Mouse (Mus musculus) midbrain, postnatal 0 days (tissue): ENCODE results near the gene Olfr99. TPM values are rescaled to one million over a fixed set of nuclear protein-coding genes. Genes with fewer than 3 reads are reported as not detected.

ENCODE experiments used
- ATAC-seq: fragments of 200-750 bp; cut with Nextera tagmentation; 2 replicates; pipeline ENCODE4 v1.8.0; 2017; ENCODE audit warnings: moderate number of reproducible peaks, mild to moderate bottlenecking, moderate TSS enrichment, moderate library complexity; ENCODE audit not compliant: low FRiP score
- DNase-seq: peaks from one replicate; pipeline ENCODE4 v3.0.0-alpha.2; 2015; ENCODE audit warnings: low spot score
- H3K27ac ChIP-seq: fragments of 300-500 bp; sonication (generic); 2 replicates; pipeline ENCODE4 v1.5.1; 2014; ENCODE audit warnings: low read depth, mild to moderate bottlenecking, low read length, mixed read lengths
- H3K27me3 ChIP-seq: fragments of 300-500 bp; sonication (generic); 2 replicates; pipeline ENCODE4 v1.6.1; 2014; ENCODE audit warnings: low read length, control low read depth, mixed read lengths; ENCODE audit not compliant: insufficient read depth
- H3K36me3 ChIP-seq: fragments of 300-500 bp; sonication (generic); 2 replicates; pipeline ENCODE4 v1.6.1; 2014; ENCODE audit warnings: low read length, control low read depth, mixed read lengths; ENCODE audit not compliant: insufficient read depth
- H3K4me1 ChIP-seq: fragments of 300-500 bp; sonication (generic); 2 replicates; pipeline ENCODE4 v1.6.1; 2014; ENCODE audit warnings: mild to moderate bottlenecking, control low read depth, antibody characterized with exemption, low read length, mixed read lengths; ENCODE audit not compliant: insufficient read depth
- H3K4me2 ChIP-seq: fragments of 300-500 bp; sonication (generic); 2 replicates; pipeline ENCODE4 v1.6.1; 2014; ENCODE audit warnings: low read depth, mild to moderate bottlenecking, low read length, mixed read lengths; ENCODE audit not compliant: poor library complexity, severe bottlenecking
- H3K4me3 ChIP-seq: fragments of 300-500 bp; sonication (generic); 2 replicates; pipeline ENCODE4 v1.5.1; 2014; ENCODE audit warnings: low read depth, mild to moderate bottlenecking, low read length, moderate library complexity
- H3K9ac ChIP-seq: fragments of 300-500 bp; sonication (generic); replicated peaks from 2 replicates; pipeline ENCODE4 v1.6.1; 2014; ENCODE audit warnings: mild to moderate bottlenecking, low read length, moderate library complexity, mixed read lengths; ENCODE audit not compliant: poor library complexity, severe bottlenecking
- H3K9me3 ChIP-seq: fragments of 300-500 bp; sonication (generic); 2 replicates; pipeline ENCODE4 v1.6.1; 2016; ENCODE audit warnings: low read length, control low read depth
- CTCF ChIP-seq: IDR thresholded peaks from 2 replicates; pipeline ENCODE4 v1.5.1; 2016; ENCODE audit warnings: antibody characterized with exemption, mild to moderate bottlenecking
- WGBS: fragments of 180-500 bp; shearing (Covaris S2); extraction: QIAGEN DNeasy Blood & Tissue Kit; methylation state at CpG from one replicate; pipeline ENCODE4 v1.1.7; 2014; 5-methylcytosine and 5-hydroxymethylcytosine counted together
- polyA plus RNA-seq: library from polyadenylated mRNA; unstranded; fragments of >200 nt; fragmentation: Nextera tagmentation; extraction: Ambion mirVana; gene quantifications from 2 replicates; pipeline ENCODE4 v1.2.1, GENCODE M21; 2015
- total RNA-seq: library from RNA; depleted of rRNA; stranded (reverse); fragments of >200 nt; gene quantifications from 2 replicates; pipeline ENCODE4 v1.2.3, GENCODE M21; 2014; rRNA removed

Gene Olfr99
- total RNA-seq: not detected in 2 replicates
- polyA plus RNA-seq: not detected in 2 replicates

DNA sequence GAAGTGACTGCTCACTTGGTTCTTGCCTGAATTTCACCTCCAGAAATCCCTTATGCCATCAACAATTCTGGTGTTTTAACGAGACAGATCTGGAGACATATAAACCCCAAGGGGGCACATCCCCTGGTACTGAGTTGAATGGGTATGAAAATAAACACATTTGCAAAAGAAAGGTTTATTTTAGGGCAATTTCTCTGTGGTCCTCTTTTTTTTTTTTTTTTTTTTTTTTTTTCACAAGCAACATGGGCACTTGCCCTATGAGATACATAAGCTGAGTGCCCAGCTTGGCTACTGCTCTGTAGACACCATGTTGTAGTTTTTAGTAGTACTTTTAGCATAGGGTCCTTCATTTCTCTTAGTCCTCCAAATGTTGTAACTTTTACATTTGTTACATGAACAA, at the start of gene Olfr99:
Olfr99 (minus strand) TSS at position 101 of the 400 bp plus-strand sequence.
- H3K27ac ChIP-seq: no peak within 1 kb of the TSS
- H3K4me1 ChIP-seq: no peaks in the 10 kb centered on the region
- H3K4me2 ChIP-seq: no peak within 1 kb of the TSS
- no peaks in the 10 kb centered on the region for H3K36me3 ChIP-seq
- no peak within 1 kb of the TSS for H3K4me3 ChIP-seq
- no peaks in the 10 kb centered on the region for H3K9me3 ChIP-seq
- no peaks in the 10 kb centered on the region for H3K27me3 ChIP-seq
- TF ChIP-seq CTCF: no peak
- WGBS: 68% methylated on average over 1 of the region's 1 CpGs
- no peak for ATAC-seq
- no peak for DNase-seq
- H3K9ac ChIP-seq: no peak within 1 kb of the TSS

DNA sequence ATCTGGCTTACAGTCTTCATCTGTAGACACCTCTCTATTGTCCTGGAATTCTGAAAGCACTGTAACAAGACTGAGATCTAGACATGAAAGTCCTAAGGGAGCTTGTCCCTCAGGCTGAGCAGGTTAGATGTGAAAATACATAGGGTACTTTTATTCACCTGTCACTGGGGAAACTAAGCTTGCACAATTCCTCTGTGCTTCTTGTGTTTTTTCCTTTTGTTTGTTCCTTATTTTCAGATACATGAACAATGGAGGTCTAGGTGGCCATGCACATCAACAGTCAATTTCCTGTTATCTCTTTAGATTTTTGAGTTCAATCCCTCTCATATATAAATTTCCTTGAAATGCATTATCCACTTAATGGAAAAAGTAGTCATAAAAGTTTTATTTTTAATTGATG, 33.7 kb upstream of the Olfr99 start, which contains the start of gene Olfr102:
Olfr102 (minus strand) TSS at position 101 of the 400 bp plus-strand sequence.
- H3K36me3 ChIP-seq: no peaks in the 10 kb centered on the region
- H3K4me3 ChIP-seq: no peak within 1 kb of the TSS
- H3K4me1 ChIP-seq: no peaks in the 10 kb centered on the region
- ATAC-seq (no peak), DNase-seq (no peak)
- H3K27ac ChIP-seq: no peak within 1 kb of the TSS
- no peak within 1 kb of the TSS for H3K9ac ChIP-seq
- no peaks in the 10 kb centered on the region for H3K9me3 ChIP-seq
- no peak for TF ChIP-seq CTCF
- H3K4me2 ChIP-seq: no peak within 1 kb of the TSS
- no peaks in the 10 kb centered on the region for H3K27me3 ChIP-seq

GRCm38 (mm10) chr17:37310146-37310699, 27.0 kb upstream of the Olfr99 start:
- H3K4me2 ChIP-seq: no peak overlapping the region
- H3K4me3 ChIP-seq: no peak overlapping the region
- no peaks in the 10 kb centered on the region for H3K36me3 ChIP-seq
- DNase-seq: no peak
- no peak overlapping the region for H3K27ac ChIP-seq
- WGBS: 50% methylated on average over 2 of the region's 2 CpGs
- no peaks in the 10 kb centered on the region for H3K9me3 ChIP-seq
- no peaks in the 10 kb centered on the region for H3K27me3 ChIP-seq
- no peak overlapping the region for H3K9ac ChIP-seq
- ATAC-seq: no peak
- no peak for TF ChIP-seq CTCF
- H3K4me1 ChIP-seq: no peaks in the 10 kb centered on the region

- Histone ChIP-seq H3K36me3 (no peaks in the 10 kb centered on the region), H3K27me3 (no peaks in the 10 kb centered on the region), H3K9me3 (no peaks in the 10 kb centered on the region), H3K4me1 (no peaks in the 10 kb centered on the region), H3K4me3 (no peak overlapping the region), H3K9ac (no peak overlapping the region), H3K4me2 (no peak overlapping the region), H3K27ac (no peak overlapping the region)
- TF ChIP-seq CTCF: peak; percentile 66
- WGBS: 45% methylated on average over 4 of the region's 4 CpGs
- ATAC-seq: no peak
- peak; percentile 39 for DNase-seq
Measured at GRCm38 (mm10) chr17:37308483-37308882, 25.2 kb upstream of the Olfr99 start.

GRCm38 (mm10) chr17:37304213-37304612, 21.0 kb upstream of the Olfr99 start, which contains the start of gene Olfr101:
TSS of gene Olfr101 (minus strand) at chr17:37304313.
- WGBS: 79% methylated on average over 4 of the region's 4 CpGs
- Histone ChIP-seq H3K36me3 (no peaks in the 10 kb centered on the region), H3K4me2 (no peak within 1 kb of the TSS), H3K9me3 (no peaks in the 10 kb centered on the region), H3K27ac (no peak within 1 kb of the TSS), H3K27me3 (no peaks in the 10 kb centered on the region), H3K4me1 (no peaks in the 10 kb centered on the region), H3K9ac (no peak within 1 kb of the TSS), H3K4me3 (no peak within 1 kb of the TSS)
- DNase-seq (no peak), ATAC-seq (no peak)
- TF ChIP-seq CTCF: no peak

GRCm38 (mm10) chr17:37280331-37280730, 2.9 kb downstream of the Olfr99 start:
- Histone ChIP-seq H3K27me3 (no peaks in the 10 kb centered on the region), H3K9ac (no peak overlapping the region), H3K27ac (no peak overlapping the region), H3K36me3 (no peaks in the 10 kb centered on the region), H3K9me3 (no peaks in the 10 kb centered on the region), H3K4me3 (no peak overlapping the region), H3K4me1 (no peaks in the 10 kb centered on the region), H3K4me2 (no peak overlapping the region)
- no peak for DNase-seq
- TF ChIP-seq CTCF: no peak
- no peak for ATAC-seq
- 78% methylated on average over 1 of the region's 1 CpGs for WGBS
